Mouse (Mus musculus): ENCODE measurements around the gene Xpnpep2. TPM values are rescaled to one million over a fixed set of nuclear protein-coding genes. Genes with fewer than 3 reads are reported as not detected.

Gene Xpnpep2
- polyA plus RNA-seq, 1 experiment from 2014 or later = 0.25 TPM

GRCm38 (mm10) chrX:48152106-48152505, 43.6 kb downstream of the Xpnpep2 start:
- no peak for ATAC-seq (ENCODE audit: low read depth)
- no peak overlapping the region for H3K4me2 ChIP-seq (ENCODE audit: low read depth, low read length)

GRCm38 (mm10) chrX:48153414-48153813, 44.9 kb downstream of the Xpnpep2 start:
- H3K9me3 ChIP-seq (ENCODE audit: control insufficient read depth, low read length) = no peaks in the 10 kb centered on the region
- no peak overlapping the region for H3K9ac ChIP-seq (replicated peaks; ENCODE audit: low read depth, low read length)
- no peak for ATAC-seq (ENCODE audit: low read depth)
- no peaks in the 10 kb centered on the region for H3K36me3 ChIP-seq (ENCODE audit: control insufficient read depth, insufficient read depth, low read length)
- no peak overlapping the region for H3K27ac ChIP-seq (ENCODE audit: low read depth, low read length)
- no peak overlapping the region for H3K4me3 ChIP-seq (ENCODE audit: low read depth, low read length)
- no peak overlapping the region for H3K4me2 ChIP-seq (ENCODE audit: low read depth, low read length)
- no peaks in the 10 kb centered on the region for H3K4me1 ChIP-seq (ENCODE audit: control insufficient read depth, insufficient read depth, low read length)
- H3K27me3 ChIP-seq (ENCODE audit: control insufficient read depth, insufficient read depth, low read length) = no peaks in the 10 kb centered on the region
- 87% methylated on average over 2 of the region's 2 CpGs for WGBS

More at GRCm38 (mm10) chrX:48152106-48152505, 43.6 kb downstream of the Xpnpep2 start:
- WGBS = 84% methylated on average over 7 of the region's 7 CpGs
- Histone ChIP-seq H3K9ac (replicated peaks; ENCODE audit: low read depth, low read length) (no peak overlapping the region), H3K27me3 (ENCODE audit: control insufficient read depth, insufficient read depth, low read length) (no peaks in the 10 kb centered on the region), H3K36me3 (ENCODE audit: control insufficient read depth, insufficient read depth, low read length) (no peaks in the 10 kb centered on the region), H3K27ac (ENCODE audit: low read depth, low read length) (no peak overlapping the region), H3K4me1 (ENCODE audit: control insufficient read depth, insufficient read depth, low read length) (no peaks in the 10 kb centered on the region), H3K9me3 (ENCODE audit: control insufficient read depth, low read length) (no peaks in the 10 kb centered on the region), H3K4me3 (ENCODE audit: low read depth, low read length) (no peak overlapping the region)

- 72% methylated on average over 2 of the region's 2 CpGs for WGBS
- H3K4me1 ChIP-seq (ENCODE audit: control insufficient read depth, insufficient read depth, low read length) = no peaks in the 10 kb centered on the region
- no peak for ATAC-seq (ENCODE audit: low read depth)
Measured at GRCm38 (mm10) chrX:48153949-48154348, 45.4 kb downstream of the Xpnpep2 start.

GRCm38 (mm10) chrX:48155489-48155888, 47.0 kb downstream of the Xpnpep2 start:
- H3K27me3 ChIP-seq (ENCODE audit: control insufficient read depth, insufficient read depth, low read length) = no peaks in the 10 kb centered on the region
- H3K9ac ChIP-seq (replicated peaks; ENCODE audit: low read depth, low read length) = no peak overlapping the region
- H3K9me3 ChIP-seq (ENCODE audit: control insufficient read depth, low read length) = no peaks in the 10 kb centered on the region
- H3K27ac ChIP-seq (ENCODE audit: low read depth, low read length) = no peak overlapping the region
- WGBS = 90% methylated on average over 6 of the region's 6 CpGs
- H3K4me1 ChIP-seq (ENCODE audit: control insufficient read depth, insufficient read depth, low read length) = no peaks in the 10 kb centered on the region
- H3K36me3 ChIP-seq (ENCODE audit: control insufficient read depth, insufficient read depth, low read length) = no peaks in the 10 kb centered on the region
- no peak overlapping the region for H3K4me2 ChIP-seq (ENCODE audit: low read depth, low read length)
- no peak for ATAC-seq (ENCODE audit: low read depth)
- H3K4me3 ChIP-seq (ENCODE audit: low read depth, low read length) = no peak overlapping the region

More at GRCm38 (mm10) chrX:48153949-48154348, 45.4 kb downstream of the Xpnpep2 start:
- Histone ChIP-seq H3K36me3 (ENCODE audit: control insufficient read depth, insufficient read depth, low read length) (no peaks in the 10 kb centered on the region), H3K9me3 (ENCODE audit: control insufficient read depth, low read length) (no peaks in the 10 kb centered on the region), H3K27me3 (ENCODE audit: control insufficient read depth, insufficient read depth, low read length) (no peaks in the 10 kb centered on the region), H3K4me3 (ENCODE audit: low read depth, low read length) (no peak overlapping the region), H3K27ac (ENCODE audit: low read depth, low read length) (no peak overlapping the region), H3K9ac (replicated peaks; ENCODE audit: low read depth, low read length) (no peak overlapping the region), H3K4me2 (ENCODE audit: low read depth, low read length) (no peak overlapping the region)

GRCm38 (mm10) chrX:48157396-48157795, 48.9 kb downstream of the Xpnpep2 start:
- no peak overlapping the region for H3K4me2 ChIP-seq (ENCODE audit: low read depth, low read length)
- no peak for ATAC-seq (ENCODE audit: low read depth)
- no peak overlapping the region for H3K9ac ChIP-seq (replicated peaks; ENCODE audit: low read depth, low read length)
- H3K4me1 ChIP-seq (ENCODE audit: control insufficient read depth, insufficient read depth, low read length) = no peaks in the 10 kb centered on the region
- no peak overlapping the region for H3K27ac ChIP-seq (ENCODE audit: low read depth, low read length)
- H3K4me3 ChIP-seq (ENCODE audit: low read depth, low read length) = no peak overlapping the region
- no peaks in the 10 kb centered on the region for H3K9me3 ChIP-seq (ENCODE audit: control insufficient read depth, low read length)
- H3K36me3 ChIP-seq (ENCODE audit: control insufficient read depth, insufficient read depth, low read length) = no peaks in the 10 kb centered on the region
- WGBS = 89% methylated on average over 8 of the region's 8 CpGs
- no peaks in the 10 kb centered on the region for H3K27me3 ChIP-seq (ENCODE audit: control insufficient read depth, insufficient read depth, low read length)

GRCm38 (mm10) chrX:48158229-48158919, 49.8 kb downstream of the Xpnpep2 start:
- WGBS = 90% methylated on average over 11 of the region's 11 CpGs
- no peak for ATAC-seq (ENCODE audit: low read depth)
- no peaks in the 10 kb centered on the region for H3K9me3 ChIP-seq (ENCODE audit: control insufficient read depth, low read length)

GRCm38 (mm10) chrX:48169892-48170291, 61.4 kb downstream of the Xpnpep2 start:
- no peaks in the 10 kb centered on the region; the same call in 1 of the 2 replicates for H3K36me3 ChIP-seq (ENCODE audit: control insufficient read depth, insufficient read depth, low read length)
- H3K27me3 ChIP-seq (ENCODE audit: control insufficient read depth, insufficient read depth, low read length) = no peaks in the 10 kb centered on the region
- H3K4me3 ChIP-seq (ENCODE audit: low read depth, low read length) = no peak overlapping the region
- ATAC-seq (ENCODE audit: low read depth) = no peak
- H3K27ac ChIP-seq (ENCODE audit: low read depth, low read length) = no peak overlapping the region
- 29% methylated on average over 1 of the region's 1 CpGs for WGBS
- H3K4me2 ChIP-seq (ENCODE audit: low read depth, low read length) = no peak overlapping the region
- H3K4me1 ChIP-seq (ENCODE audit: control insufficient read depth, insufficient read depth, low read length) = no peaks in the 10 kb centered on the region
- no peak overlapping the region for H3K9ac ChIP-seq (replicated peaks; ENCODE audit: low read depth, low read length)
- no peaks in the 10 kb centered on the region for H3K9me3 ChIP-seq (ENCODE audit: control insufficient read depth, low read length)

More at GRCm38 (mm10) chrX:48158229-48158919, 49.8 kb downstream of the Xpnpep2 start:
- H3K4me2 ChIP-seq (ENCODE audit: low read depth, low read length) = no peak overlapping the region
- H3K27ac ChIP-seq (ENCODE audit: low read depth, low read length) = no peak overlapping the region
- no peaks in the 10 kb centered on the region for H3K27me3 ChIP-seq (ENCODE audit: control insufficient read depth, insufficient read depth, low read length)
- H3K4me1 ChIP-seq (ENCODE audit: control insufficient read depth, insufficient read depth, low read length) = no peaks in the 10 kb centered on the region
- no peak overlapping the region for H3K9ac ChIP-seq (replicated peaks; ENCODE audit: low read depth, low read length)
- no peaks in the 10 kb centered on the region for H3K36me3 ChIP-seq (ENCODE audit: control insufficient read depth, insufficient read depth, low read length)
- H3K4me3 ChIP-seq (ENCODE audit: low read depth, low read length) = no peak overlapping the region

GRCm38 (mm10) chrX:48170368-48170767, 61.8 kb downstream of the Xpnpep2 start:
- ATAC-seq (ENCODE audit: low read depth) = no peak
- WGBS = 36% methylated on average over 1 of the region's 1 CpGs

GRCm38 (mm10) chrX:48181844-48182243, 73.3 kb downstream of the Xpnpep2 start:
- Histone ChIP-seq H3K36me3 (ENCODE audit: control insufficient read depth, insufficient read depth, low read length) (0 out of 2 replicates have a peak, but pooled peaks cover 7% of the 10 kb centered on the region), H3K4me3 (ENCODE audit: low read depth, low read length) (no peak overlapping the region), H3K4me2 (ENCODE audit: low read depth, low read length) (no peak overlapping the region), H3K9ac (replicated peaks; ENCODE audit: low read depth, low read length) (no peak overlapping the region), H3K27ac (ENCODE audit: low read depth, low read length) (no peak overlapping the region), H3K4me1 (ENCODE audit: control insufficient read depth, insufficient read depth, low read length) (no peaks in the 10 kb centered on the region), H3K27me3 (ENCODE audit: control insufficient read depth, insufficient read depth, low read length) (no peaks in the 10 kb centered on the region), H3K9me3 (ENCODE audit: control insufficient read depth, low read length) (no peaks in the 10 kb centered on the region)
- no peak for ATAC-seq (ENCODE audit: low read depth)
- 91% methylated on average over 6 of the region's 6 CpGs for WGBS

More at GRCm38 (mm10) chrX:48170368-48170767, 61.8 kb downstream of the Xpnpep2 start:
- Histone ChIP-seq H3K9ac (replicated peaks; ENCODE audit: low read depth, low read length) (no peak overlapping the region), H3K4me1 (ENCODE audit: control insufficient read depth, insufficient read depth, low read length) (no peaks in the 10 kb centered on the region), H3K4me2 (ENCODE audit: low read depth, low read length) (no peak overlapping the region), H3K36me3 (ENCODE audit: control insufficient read depth, insufficient read depth, low read length) (no peaks in the 10 kb centered on the region; the same call in 1 of the 2 replicates), H3K27me3 (ENCODE audit: control insufficient read depth, insufficient read depth, low read length) (no peaks in the 10 kb centered on the region), H3K9me3 (ENCODE audit: control insufficient read depth, low read length) (no peaks in the 10 kb centered on the region), H3K27ac (ENCODE audit: low read depth, low read length) (no peak overlapping the region), H3K4me3 (ENCODE audit: low read depth, low read length) (no peak overlapping the region)

Data from neural tube, embryonic 14.5 days (tissue).